Mouse (Mus musculus) cortical plate, adult 2 months (tissue): ENCODE results near the gene Sap30. TPM values are rescaled to one million over a fixed set of nuclear protein-coding genes. Genes with fewer than 3 reads are reported as not detected.
A peak's percentile ranks its signal among the peaks of the same experiment; 100 is the strongest.
"Not testable (repeated sequence)": the region's sequence is repeated elsewhere in the genome, so short reads cannot be mapped to it uniquely, and the experiment has no call there.

Experiments
- H3K27ac ChIP-seq: fragments of 200-500 bp; 2 replicates; pipeline ENCODE4 v1.5.1; 2012; ENCODE audit warnings: low read length, control low read depth, inconsistent platforms; ENCODE audit not compliant: insufficient read depth
- H3K4me1 ChIP-seq: fragments of 200-500 bp; 2 replicates; pipeline ENCODE4 v1.6.1; 2011; ENCODE audit warnings: low read length; ENCODE audit not compliant: control insufficient read depth, insufficient read depth
- H3K4me3 ChIP-seq: fragments of 200-500 bp; 2 replicates; pipeline ENCODE4 v1.5.1; 2011; ENCODE audit warnings: mild to moderate bottlenecking, low read length, control low read depth; ENCODE audit not compliant: insufficient read depth
- CTCF ChIP-seq: fragments of 200-500 bp; IDR thresholded peaks from 2 replicates; pipeline ENCODE4 v1.5.1; 2011; ENCODE audit warnings: mild to moderate bottlenecking, control low read depth, low read length; ENCODE audit not compliant: insufficient read depth; ENCODE audit errors: extremely low read depth
- POLR2A ChIP-seq: fragments of 200-500 bp; IDR thresholded peaks from 2 replicates; pipeline ENCODE4 v1.6.1; 2011; ENCODE audit warnings: mild to moderate bottlenecking, low read length, control low read depth; ENCODE audit not compliant: insufficient read depth; ENCODE audit errors: extremely low read depth
- polyA plus RNA-seq: library from polyadenylated mRNA; depleted of rRNA; stranded (reverse); fragments of >200 nt; gene quantifications from 2 replicates; pipeline ENCODE4 v1.2.3, GENCODE M21; 2012

The Sap30 gene
- polyA plus RNA-seq, 1 experiment: 8.4 TPM

GRCm38 (mm10) chr8:57517723-57518122 is 30.1 kb upstream of the Sap30 start:
- TF ChIP-seq POLR2A: no peak
- TF ChIP-seq CTCF: no peak

GRCm38 (mm10) chr8:57516685-57517084 is 29.0 kb upstream of the Sap30 start:
- H3K4me3 ChIP-seq, H3K27ac ChIP-seq, H3K4me1 ChIP-seq: not testable (repeated sequence)

More at GRCm38 (mm10) chr8:57517723-57518122, 30.1 kb upstream of the Sap30 start:
- Histone ChIP-seq H3K4me1 (no peaks in the 10 kb centered on the region), H3K4me3 (no peak overlapping the region), H3K27ac (no peak overlapping the region)

- peak overlapping the region; percentile 63; the same call in 1 of the 2 replicates for H3K4me3 ChIP-seq
- H3K27ac ChIP-seq, H3K4me1 ChIP-seq: not testable (repeated sequence)
Observed at GRCm38 (mm10) chr8:57513178-57513661, 25.6 kb upstream of the Sap30 start.

GRCm38 (mm10) chr8:57512141-57513056 is 24.7 kb upstream of the Sap30 start:
- Histone ChIP-seq H3K4me1 (no peaks in the 10 kb centered on the region), H3K27ac (peak overlapping the region; percentile 14; the same call in 1 of the 2 replicates), H3K4me3 (peak overlapping the region; percentile 63)
- no peak for TF ChIP-seq CTCF
- no peak for TF ChIP-seq POLR2A

- TF ChIP-seq POLR2A (peak; percentile 82), CTCF (no peak)
- peak within 1 kb of the TSS; percentile 14; the same call in 1 of the 2 replicates for H3K27ac ChIP-seq
- H3K4me1 ChIP-seq: no peaks in the 10 kb centered on the region
- peak within 1 kb of the TSS; percentile 63 for H3K4me3 ChIP-seq
Observed at GRCm38 (mm10) chr8:57511316-57512118, 23.9 kb upstream of the Sap30 start, which contains the start of gene Hmgb2. Gene Hmgb2, plus strand, starts transcription at chr8:57511907.

GRCm38 (mm10) chr8:57510791-57511315 is 23.2 kb upstream of the Sap30 start:
- Histone ChIP-seq H3K4me1 (no peaks in the 10 kb centered on the region), H3K27ac (no peak overlapping the region), H3K4me3 (peak overlapping the region; percentile 51)
- TF ChIP-seq POLR2A: no peak
- no peak for TF ChIP-seq CTCF

- Histone ChIP-seq H3K4me1 (no peaks in the 10 kb centered on the region), H3K4me3 (no peak overlapping the region), H3K27ac (no peak overlapping the region)
- TF ChIP-seq CTCF (no peak), POLR2A (no peak)
Observed at GRCm38 (mm10) chr8:57508657-57509056, 21.0 kb upstream of the Sap30 start.

GRCm38 (mm10) chr8:57507556-57508063 is 19.9 kb upstream of the Sap30 start:
- no peaks in the 10 kb centered on the region for H3K4me1 ChIP-seq
- H3K4me3 ChIP-seq: no peak overlapping the region
- no peak overlapping the region for H3K27ac ChIP-seq
- TF ChIP-seq POLR2A: no peak
- TF ChIP-seq CTCF: no peak

- not testable (repeated sequence) for H3K27ac ChIP-seq, H3K4me3 ChIP-seq, H3K4me1 ChIP-seq
Observed at GRCm38 (mm10) chr8:57505500-57505899, 17.8 kb upstream of the Sap30 start.

- Histone ChIP-seq H3K4me3 (no peak overlapping the region), H3K27ac (no peak overlapping the region), H3K4me1 (no peaks in the 10 kb centered on the region)
- TF ChIP-seq POLR2A: no peak
- peak; percentile 69 for TF ChIP-seq CTCF
Observed at GRCm38 (mm10) chr8:57503641-57504040, 16.0 kb upstream of the Sap30 start.
